Mouse (Mus musculus): ENCODE measurements around the gene Pcmt1. TPM values are rescaled to one million over a fixed set of nuclear protein-coding genes. Genes with fewer than 3 reads are reported as not detected.

Pcmt1 gene
- polyA plus RNA-seq, 1 experiment: 61.6 TPM

DNA sequence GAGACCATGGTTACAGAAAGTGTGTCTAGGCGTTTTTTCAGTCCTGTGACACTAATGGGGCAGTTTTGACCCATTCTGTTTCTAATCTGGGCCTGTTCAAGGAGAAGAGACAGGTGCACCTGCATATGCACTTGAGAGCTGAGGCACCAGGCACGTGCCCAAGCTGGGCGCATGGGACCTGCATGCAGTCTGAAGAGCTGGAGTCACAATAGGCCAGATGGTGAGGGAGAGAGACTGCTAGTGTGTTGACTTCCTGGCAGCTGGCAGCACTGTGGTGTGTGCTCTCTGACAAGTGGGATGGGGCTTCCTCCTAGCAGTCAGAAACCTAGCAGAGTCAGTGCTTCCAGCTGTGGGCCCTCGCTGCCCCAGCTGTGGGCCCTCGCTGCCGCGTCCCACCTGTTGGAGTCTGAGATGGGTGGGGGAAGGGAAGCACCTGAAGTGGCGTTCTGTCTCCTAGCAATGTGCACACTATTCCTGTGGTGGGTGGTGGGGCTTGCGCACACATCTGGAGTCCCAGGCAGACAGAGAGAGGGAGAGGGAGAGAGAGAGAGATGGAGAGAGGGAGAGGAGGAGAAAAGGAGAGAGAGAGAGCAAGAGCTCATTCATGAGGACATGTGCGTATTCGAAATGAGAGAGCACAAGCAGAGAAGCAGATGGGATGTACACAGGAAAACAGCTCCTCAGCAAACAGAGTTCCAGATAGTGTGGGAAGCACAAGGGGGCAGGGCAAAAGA, 98.6 kb downstream of the Pcmt1 start:
- Histone ChIP-seq H3K79me2 (ENCODE audit: control insufficient read depth, insufficient read depth) (no peaks in the 10 kb centered on the region), H3K36me3 (ENCODE audit: control insufficient read depth, insufficient read depth) (no peaks in the 10 kb centered on the region), H3ac (ENCODE audit: control insufficient read depth, insufficient read length) (no peak overlapping the region), H3K4me3 (no peak overlapping the region), H3K4me2 (ENCODE audit: low read depth) (no peak overlapping the region), H3K27me3 (ENCODE audit: control insufficient read depth, insufficient read depth, insufficient read length) (peaks cover 23% of the 10 kb centered on the region)
- TF ChIP-seq TCF3 (IDR thresholded peaks at IDR 0.05; ENCODE audit: insufficient read length, low read depth) (no peak), POLR2AphosphoS2 (IDR thresholded peaks at IDR 0.05; ENCODE audit: insufficient read length, low read depth) (no peak), SRF (IDR thresholded peaks at IDR 0.05; ENCODE audit: control insufficient read depth, insufficient read length, low read depth) (no peak), REST (IDR thresholded peaks at IDR 0.05; ENCODE audit: insufficient read depth, insufficient read length) (no peak), E2F4 (IDR thresholded peaks at IDR 0.05; ENCODE audit: insufficient read depth) (no peak), CEBPB (IDR thresholded peaks at IDR 0.05; ENCODE audit: insufficient read depth, poor library complexity, severe bottlenecking) (no peak)

DNA sequence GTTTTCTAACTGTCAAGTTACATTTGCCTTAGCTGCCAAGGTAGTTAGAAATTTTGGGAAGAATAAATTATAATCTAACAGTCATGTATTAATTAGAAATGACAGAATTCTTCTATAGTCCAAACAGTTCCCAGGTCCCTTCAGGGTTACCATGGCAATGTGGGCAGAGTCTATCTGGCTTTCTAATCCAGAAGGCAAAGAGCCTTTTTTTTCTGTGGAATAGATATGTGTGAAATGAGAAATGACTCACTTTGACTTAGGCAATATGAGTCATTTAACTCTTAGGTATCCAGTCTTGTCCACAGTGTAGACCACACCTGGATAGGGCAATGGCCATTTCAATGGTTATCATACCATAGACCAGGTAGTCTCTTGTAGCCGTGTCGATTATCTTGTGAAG, 99.5 kb downstream of the Pcmt1 start:
- Histone ChIP-seq H3ac (ENCODE audit: control insufficient read depth, insufficient read length) (no peak overlapping the region), H3K4me2 (ENCODE audit: low read depth) (no peak overlapping the region), H3K27me3 (ENCODE audit: control insufficient read depth, insufficient read depth, insufficient read length) (peaks cover 23% of the 10 kb centered on the region), H3K4me3 (no peak overlapping the region), H3K36me3 (ENCODE audit: control insufficient read depth, insufficient read depth) (no peaks in the 10 kb centered on the region), H3K79me2 (ENCODE audit: control insufficient read depth, insufficient read depth) (no peaks in the 10 kb centered on the region)
- TF ChIP-seq TCF12 (IDR thresholded peaks at IDR 0.05; ENCODE audit: insufficient read depth, poor library complexity, severe bottlenecking) (no peak), MAX (IDR thresholded peaks at IDR 0.05; ENCODE audit: low read depth) (no peak), E2F4 (IDR thresholded peaks at IDR 0.05; ENCODE audit: insufficient read depth) (no peak), MYOD1 (IDR thresholded peaks at IDR 0.05; ENCODE audit: control insufficient read depth in 1 of 3, insufficient read length in 2 of 3, low read depth in 2 of 3) (no peak), CEBPB (IDR thresholded peaks at IDR 0.05; ENCODE audit: insufficient read depth, poor library complexity, severe bottlenecking) (no peak), SRF (IDR thresholded peaks at IDR 0.05; ENCODE audit: control insufficient read depth, insufficient read length, low read depth) (no peak), TCF3 (IDR thresholded peaks at IDR 0.05; ENCODE audit: insufficient read length, low read depth) (no peak), POLR2AphosphoS2 (IDR thresholded peaks at IDR 0.05; ENCODE audit: insufficient read length, low read depth) (no peak), USF1 (IDR thresholded peaks at IDR 0.05; ENCODE audit: low read depth) (no peak), POLR2A (IDR thresholded peaks at IDR 0.05; ENCODE audit: insufficient read length, low read depth) (no peak), MYOG (IDR thresholded peaks at IDR 0.05; ENCODE audit: control insufficient read depth in 1 of 3, insufficient read depth in 1 of 3, insufficient read length in 2 of 3, low read depth in 2 of 3) (no peak), REST (IDR thresholded peaks at IDR 0.05; ENCODE audit: insufficient read depth, insufficient read length) (no peak)

Other genes with a start within 250 kb of the Pcmt1 start
- 9.8 TPM for gene Ulbp1, start 207.5 kb downstream of the Pcmt1 start, polyA plus RNA-seq (2012; fragmentation: generic; extraction: Trizol)
- 4.8 TPM for gene Lrp11, start 91.3 kb downstream of the Pcmt1 start, polyA plus RNA-seq (2012; fragmentation: generic; extraction: Trizol)
- 15.4 TPM for gene Nup43, start 13.6 kb downstream of the Pcmt1 start, polyA plus RNA-seq (2012; fragmentation: generic; extraction: Trizol)
- 5.0 TPM for gene Lats1, start 78 bp upstream of the Pcmt1 start, polyA plus RNA-seq (2012; fragmentation: generic; extraction: Trizol)
- 22.6 TPM for gene Katna1, start 44.9 kb upstream of the Pcmt1 start, polyA plus RNA-seq (2012; fragmentation: generic; extraction: Trizol)
- 22.2 TPM for gene Ginm1, start 111.7 kb upstream of the Pcmt1 start, polyA plus RNA-seq (2012; fragmentation: generic; extraction: Trizol)
- 4.2 TPM for gene Ppil4, start 111.8 kb upstream of the Pcmt1 start, polyA plus RNA-seq (2012; fragmentation: generic; extraction: Trizol)
- gene Zc3h12d, start 151.3 kb upstream of the Pcmt1 start, polyA plus RNA-seq (2012; fragmentation: generic; extraction: Trizol): not detected

All from myocyte (in vitro differentiated cells).